Mouse (Mus musculus) c-Kit-positive CD71-positive TER-119-positive erythroid progenitor cells, embryonic 14.5 days (primary cell): ENCODE data around the gene Plekho2.

Experiments
- DNase-seq: peaks from one replicate; pipeline ENCODE4 v3.0.0-alpha.2; 2013; ENCODE audit warnings: low spot score

Gene Plekho2

DNA sequence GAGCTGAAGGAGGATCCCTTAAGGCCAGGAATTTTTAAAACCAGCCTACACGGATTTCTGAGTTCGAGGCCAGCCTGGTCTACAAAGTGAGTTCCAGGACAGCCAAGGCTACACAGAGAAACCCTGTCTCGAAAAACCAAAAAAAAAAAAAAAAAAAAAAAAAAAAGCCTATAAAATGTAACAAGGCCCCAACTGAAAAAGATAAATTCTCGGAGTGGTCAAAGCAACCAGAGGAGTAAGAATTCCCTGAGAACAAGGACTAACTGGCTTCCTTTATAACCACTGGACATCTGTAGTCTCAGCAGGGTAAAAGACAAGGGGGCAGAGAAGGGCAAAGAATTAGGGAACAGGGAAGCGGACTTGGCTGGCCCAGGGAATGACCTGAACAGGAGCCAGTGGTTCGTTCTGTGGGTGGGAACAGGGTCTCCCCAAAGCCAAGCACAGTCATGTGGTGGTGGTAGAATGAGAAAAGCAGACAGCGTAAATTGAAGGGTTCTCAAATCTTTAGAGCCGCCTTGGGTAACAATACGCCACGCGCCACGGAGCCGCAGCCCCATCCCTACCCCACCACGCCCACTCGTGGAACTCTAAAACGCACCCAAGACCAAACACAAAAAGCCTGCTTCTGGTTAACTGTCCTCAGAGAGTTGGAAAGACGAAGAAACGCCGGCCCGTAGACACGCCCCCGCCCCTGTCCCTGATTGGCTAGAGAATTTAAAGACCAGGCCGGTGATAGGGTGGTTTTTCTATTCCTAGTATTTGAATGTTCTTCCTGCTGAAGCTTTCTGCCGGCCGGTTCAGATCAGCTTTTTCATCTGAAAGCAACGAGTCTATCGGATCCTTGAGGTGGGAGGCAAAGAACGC is 6.8 kb upstream of the Plekho2 start, which contains the start of gene Pif1:
Gene Pif1, plus strand, starts transcription at position 755 of the 864 bp plus-strand sequence.
- DNase-seq = peak; percentile 93

DNA sequence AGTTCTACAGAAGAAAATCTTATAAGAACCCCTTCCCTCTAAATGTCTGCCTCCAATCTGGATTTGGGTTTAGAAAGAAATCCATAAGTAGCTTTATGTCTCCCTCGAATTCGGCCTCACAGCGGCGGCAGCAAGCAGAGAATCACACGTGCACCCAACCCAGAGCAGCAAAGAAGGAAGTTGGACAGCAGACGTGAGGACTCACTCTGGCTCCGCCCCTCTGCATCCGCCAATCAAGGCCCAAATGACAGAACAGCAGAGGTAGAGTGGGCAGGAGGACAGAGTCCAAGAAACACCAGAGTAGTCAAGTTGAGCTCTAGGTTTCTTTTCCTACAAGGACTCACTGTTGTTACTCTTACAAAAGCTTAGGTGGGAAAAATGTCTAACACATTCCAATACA is 3.2 kb upstream of the Plekho2 start:
- DNase-seq = peak; percentile 66

DNA sequence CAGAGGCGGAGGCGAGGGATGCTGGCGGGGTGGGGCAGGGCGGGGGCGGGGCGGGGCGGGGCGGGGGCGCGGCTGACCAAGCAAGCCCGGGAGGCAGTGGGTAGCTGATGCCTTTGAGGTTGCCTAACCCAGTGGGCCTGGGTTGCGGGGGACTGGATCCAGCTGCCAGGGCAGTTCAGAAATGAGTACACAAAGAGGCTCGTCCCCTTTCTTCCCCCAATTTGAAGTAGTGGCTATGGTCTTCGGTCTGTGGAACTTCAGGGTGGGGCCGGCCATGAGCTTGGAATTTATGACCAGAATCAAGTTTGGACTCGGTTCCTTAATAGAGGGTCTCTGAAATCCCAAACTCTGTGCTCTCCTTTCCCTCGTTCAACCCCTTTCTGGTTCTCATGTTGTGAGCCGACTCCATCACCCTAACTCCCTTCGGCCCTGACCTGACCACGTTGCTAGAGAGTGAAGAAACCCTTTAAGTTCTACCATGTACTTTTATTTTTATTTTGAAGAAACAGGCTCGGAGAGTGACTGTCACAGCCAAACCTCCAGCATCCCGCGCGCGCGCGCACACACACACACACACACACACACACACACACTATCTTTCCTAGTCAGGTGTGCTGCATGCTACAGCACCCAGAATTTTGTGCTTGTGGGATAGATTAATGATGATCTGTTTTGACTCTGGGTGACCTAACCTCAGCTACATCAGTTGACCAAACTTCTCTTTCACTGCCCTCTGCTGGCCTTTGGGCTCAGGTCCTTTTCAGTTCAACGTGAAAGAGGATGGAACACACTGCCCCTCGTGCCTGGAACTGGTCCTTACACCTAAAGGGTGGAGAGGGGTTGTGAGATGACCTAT is 789 bp upstream of the Plekho2 start:
- peak; percentile 91 for DNase-seq

DNA sequence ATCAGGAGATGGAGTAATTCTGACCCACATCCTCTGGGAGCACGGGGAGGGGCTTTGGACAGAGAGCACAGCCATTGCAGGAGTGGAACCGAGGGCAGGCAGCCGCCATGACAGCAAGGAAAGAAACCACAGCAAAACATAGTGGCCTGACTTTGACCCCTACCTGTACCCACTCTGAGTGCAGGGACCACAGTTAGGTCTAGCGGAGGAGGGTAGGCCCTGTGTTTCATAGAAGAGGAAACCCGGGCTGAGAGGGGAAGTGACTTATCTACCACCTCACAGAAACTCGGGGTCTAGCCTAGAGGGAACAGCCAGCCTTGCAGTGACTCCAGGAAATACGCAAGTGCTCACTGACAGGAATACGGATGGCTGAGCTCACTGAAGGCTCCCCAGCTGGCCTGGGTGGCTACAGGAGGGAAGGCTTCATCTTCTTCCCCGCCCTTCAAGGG is 1.0 kb downstream of the Plekho2 start:
- no peak for DNase-seq

DNA sequence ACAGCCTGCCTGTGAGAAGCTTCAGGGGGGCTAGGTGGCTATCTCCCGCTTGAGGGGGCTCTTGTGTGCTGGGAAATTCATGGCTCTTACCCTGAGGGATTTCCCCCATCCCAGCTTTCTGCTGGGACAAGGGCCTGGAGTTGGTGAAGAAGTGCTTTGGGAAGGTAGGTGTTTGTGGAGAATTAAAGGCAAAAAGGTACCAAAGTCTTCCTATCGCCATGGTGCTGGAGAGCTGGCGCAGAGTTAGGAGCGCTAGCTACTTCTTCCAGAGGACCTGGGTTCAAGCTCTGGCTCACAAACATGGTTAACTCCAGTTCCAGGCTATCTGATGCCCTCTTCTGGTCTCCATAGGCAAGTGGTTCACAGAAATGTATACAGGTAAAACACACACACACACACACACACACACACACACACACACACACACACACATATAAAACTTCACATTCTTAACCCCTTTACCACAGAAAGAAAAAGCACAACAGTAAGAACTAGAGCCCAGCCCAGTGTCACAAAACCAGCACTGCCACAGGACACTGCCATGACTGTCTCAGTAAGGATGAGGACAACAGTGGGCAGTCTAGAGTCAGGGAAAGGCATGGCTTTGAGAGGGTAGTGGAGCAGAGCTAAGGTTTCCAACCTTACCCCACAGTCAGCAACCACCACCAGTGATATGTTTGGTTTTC is 2.2 kb downstream of the Plekho2 start:
- no peak for DNase-seq

DNA sequence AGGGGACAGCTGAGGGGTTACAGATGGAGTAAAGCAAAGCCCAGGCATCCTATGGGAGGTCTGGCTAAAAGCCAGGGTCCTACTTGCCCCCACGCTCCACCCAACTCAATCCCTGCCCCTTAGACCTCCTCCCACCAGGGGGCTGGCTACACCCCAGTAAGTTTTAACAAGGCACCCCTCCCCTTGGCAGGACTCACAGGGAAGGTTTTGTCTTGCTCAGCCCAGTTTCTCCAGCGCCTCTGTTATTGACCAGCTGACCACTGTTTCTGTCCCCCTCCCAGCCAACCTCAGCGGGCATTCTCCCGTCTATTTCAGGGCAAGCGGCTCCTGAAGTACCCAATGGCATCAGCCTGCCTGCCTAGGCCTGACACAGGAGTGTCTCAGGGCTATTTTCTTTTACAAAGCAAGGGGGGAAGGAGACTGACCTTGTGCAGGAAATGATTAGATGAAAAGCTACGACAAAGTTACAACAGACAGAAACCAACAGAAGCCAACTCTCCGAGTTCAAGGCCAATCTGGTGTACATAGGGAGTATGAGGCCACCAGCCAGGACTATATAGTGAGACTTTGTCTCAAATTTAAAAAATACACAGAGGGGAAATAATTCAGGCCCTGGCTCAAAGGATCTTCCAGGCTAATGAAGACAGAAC is 2.9 kb downstream of the Plekho2 start:
- DNase-seq = no peak

DNA sequence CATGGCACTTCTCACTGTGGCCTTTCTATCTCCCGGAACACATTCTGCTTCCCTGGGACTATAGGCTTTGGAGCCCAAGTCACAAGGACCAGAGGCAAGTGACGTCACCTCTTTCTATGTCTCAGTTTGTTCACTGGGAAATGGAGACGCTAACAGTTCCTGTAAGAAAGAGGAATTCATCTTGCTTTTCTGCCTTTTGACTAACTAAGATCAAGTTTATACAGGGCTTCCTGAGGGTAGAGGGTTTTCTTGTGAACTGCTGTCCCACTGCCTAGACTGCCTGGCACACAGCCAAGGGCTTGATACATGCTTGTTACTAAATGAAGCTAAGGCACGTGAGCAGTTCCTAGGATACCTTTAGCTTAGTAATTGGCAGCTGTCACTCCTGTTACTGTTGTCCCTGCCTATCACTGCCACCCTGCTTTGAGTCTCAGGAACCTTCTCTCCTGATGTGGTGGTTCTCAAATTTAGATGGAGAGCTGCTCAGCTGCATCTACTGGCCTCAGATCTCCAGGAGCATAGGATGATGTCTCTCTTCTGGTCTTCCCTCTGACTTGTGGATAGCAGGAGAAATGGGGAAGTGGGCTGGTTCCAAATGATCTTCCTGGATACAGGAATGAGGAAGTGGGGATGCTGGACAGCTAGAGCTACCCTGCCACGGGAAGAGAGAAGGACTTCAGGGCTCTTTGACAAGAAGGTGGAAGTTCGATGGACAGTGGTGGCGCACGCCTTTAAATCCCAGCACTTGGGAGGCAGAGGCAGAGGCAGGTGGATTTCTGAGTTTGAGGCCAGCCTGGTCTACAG is 4.2 kb downstream of the Plekho2 start:
- DNase-seq = no peak

DNA sequence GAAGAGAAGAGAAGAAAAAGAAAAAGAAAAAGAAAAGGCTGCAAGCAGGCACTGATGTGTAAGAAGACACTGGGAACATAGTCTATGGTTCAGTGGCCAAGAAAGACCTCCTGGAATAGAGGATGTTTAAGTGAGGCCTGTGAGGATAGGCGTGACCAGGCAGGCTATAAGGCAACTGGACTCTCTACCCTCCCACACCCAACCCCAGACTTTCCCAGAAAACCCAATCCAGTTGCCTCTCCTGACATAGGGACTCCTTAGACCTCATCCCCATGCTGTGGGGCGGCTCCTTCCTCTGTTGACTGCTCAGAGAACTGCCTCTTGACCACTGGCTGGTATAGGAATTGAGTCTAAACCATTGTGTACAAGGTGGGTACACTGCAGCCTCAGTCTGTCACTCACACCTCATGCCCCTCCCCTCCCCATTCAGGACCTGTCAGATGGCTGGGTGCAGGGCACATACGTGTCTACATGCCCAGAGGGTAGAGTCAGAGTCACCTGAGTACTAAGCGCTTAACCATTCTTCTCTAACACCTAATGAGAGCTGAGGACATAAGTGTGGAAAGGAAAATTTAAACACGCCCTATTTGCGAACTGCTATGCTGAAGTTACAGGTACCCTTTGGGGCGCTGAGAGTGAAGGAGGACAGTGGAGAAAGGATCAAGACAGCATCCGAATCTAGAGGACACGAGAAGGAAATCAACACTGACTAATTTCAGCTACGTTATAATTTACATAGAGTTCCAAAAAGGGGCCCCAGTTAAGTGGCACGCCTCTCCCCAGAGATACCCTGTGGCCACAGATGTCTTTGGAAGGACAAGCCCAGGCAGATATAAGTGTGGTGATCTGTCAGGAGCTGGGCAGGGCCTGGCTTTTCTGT is 5.1 kb downstream of the Plekho2 start:
- peak; percentile 76 for DNase-seq

DNA sequence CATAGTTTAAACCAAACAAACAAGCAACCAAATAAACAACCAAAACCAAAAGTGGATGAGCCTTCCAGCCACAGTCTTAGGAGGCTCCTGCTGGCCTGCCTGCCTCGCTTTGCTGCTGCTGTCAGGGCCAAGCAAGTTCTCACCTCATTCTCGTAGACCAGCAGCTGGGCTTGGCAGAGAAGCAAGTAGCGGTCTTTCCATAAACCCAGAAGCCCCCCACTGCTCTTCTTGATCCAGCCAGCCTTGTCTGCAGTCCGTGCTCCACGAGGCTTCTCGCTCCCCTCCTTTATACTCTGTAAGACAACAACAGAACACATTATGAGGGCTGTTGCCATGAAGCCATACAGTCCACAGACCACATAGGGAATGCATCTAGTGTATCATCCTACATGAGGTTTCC is 7.0 kb downstream of the Plekho2 start:
- no peak for DNase-seq

DNA sequence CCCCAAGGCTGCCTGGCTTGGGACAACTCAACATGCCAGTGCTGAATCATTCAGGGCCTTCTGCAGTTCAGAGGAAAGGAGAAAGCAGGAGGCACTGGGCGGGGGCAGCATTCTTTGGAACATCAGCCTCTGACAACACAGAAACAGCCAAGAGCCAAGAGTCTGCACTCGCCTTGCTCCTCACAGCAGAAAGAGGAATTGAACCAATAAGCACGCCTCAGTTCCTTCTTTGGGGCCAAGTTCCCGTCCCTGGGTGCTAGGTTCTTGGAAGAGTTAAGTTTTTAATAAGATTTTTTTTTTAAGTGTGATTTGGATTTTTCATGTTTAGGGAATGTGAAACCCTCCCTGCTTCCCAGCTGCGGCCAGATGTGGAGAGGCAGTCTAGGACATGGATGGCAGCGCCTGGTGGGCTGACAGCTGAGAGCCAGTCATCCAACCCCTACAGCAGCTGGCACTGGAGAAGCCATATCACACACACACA is 10.3 kb downstream of the Plekho2 start:
- DNase-seq = no peak

DNA sequence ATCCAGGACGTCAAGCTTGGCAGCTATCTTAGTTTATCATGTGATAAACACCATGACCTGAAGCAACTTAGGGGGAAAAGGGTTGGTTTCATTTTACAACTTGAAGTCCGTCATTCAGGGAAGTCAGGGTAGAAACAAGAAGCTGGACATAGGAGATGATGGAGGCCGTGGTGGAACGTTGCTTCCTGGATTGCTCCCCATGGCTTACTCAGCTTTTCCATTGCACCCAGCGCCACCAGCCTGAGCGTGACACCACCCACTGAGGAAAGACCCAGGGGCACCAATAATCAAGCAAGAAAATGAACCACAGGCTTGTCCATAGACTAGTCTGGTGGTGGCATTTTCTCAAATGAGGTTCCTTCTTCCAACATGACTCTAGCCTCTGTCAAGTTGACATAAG is 11.1 kb downstream of the Plekho2 start:
- DNase-seq = no peak

DNA sequence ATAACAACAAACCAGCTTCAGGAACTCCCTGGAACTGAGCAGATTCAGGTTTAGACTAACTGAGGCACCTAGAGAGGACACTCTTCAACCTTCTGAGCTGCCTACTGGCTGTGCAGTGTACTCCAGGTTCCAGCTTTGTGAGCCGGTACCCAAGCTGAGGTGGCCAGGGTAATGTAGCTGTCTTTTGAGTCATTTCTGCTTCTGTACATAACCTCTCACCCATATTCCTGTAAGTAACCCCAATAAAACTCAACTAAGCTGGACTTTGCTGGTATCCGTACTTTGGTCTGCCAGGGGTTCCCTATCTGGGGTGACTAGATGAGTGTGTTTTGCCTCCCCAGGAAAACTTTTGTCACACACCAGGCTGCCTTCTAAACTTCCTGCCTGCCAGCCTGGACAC is 15.1 kb downstream of the Plekho2 start:
- no peak for DNase-seq

DNA sequence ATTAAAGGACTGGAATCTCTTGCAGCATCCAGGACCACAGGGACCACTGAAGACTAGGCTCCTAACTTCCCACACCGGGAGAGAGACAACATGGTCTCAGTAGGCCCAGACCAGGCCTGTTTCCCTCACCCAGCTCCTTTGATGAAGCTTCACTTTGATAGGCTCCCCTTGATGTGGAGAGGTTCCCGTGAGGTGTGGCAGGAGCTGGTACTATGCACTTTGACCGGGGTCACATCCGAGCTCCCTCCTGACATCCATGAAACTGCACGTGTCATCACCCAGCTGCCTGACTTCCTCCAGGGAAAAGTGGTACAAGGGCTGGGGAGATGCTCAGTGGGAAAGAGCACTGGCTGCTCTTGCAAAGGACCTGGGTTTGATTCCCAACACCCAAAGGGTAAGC is 16.8 kb downstream of the Plekho2 start:
- no peak for DNase-seq

DNA sequence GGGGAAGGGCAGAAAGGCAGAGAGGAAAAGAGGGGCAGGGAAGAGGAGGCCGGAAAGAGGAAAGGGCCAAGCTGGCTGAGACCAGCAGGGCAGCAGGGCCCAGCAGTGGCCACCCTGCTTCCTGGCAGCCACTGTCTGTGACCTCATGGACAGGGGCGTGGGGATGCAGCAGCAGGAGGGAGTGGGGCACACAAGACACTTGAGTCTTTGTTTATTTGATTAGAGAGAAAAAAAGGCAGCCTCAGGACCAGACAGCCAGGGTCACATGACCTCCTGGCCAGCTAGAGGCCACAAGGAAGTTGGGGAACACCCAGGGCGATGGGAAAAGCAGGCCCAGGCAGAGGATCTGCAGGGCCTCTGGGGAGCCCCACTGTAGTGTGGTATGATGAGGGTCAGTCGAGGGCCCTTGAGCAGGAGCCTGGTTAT is 17.7 kb downstream of the Plekho2 start:
- no peak for DNase-seq

DNA sequence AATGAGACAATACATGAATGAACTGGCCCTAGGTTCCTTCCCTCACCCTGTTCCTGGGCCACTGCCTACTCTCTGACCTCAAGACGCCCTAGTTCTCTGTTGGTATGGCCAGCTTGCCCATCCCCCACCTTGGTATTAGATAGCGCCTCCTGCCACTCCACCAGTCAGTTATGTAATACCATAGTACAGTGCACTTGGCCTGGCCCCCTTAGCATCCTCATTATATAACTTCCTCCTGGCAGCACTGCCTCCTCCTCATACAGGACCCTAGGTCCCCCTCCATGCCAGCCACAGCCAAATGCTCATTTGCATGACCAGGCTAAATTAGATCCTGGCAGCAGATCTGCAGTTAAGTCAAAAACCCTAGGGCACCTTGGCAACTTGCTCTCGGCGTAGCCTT is 18.8 kb downstream of the Plekho2 start:
- DNase-seq = no peak

DNA sequence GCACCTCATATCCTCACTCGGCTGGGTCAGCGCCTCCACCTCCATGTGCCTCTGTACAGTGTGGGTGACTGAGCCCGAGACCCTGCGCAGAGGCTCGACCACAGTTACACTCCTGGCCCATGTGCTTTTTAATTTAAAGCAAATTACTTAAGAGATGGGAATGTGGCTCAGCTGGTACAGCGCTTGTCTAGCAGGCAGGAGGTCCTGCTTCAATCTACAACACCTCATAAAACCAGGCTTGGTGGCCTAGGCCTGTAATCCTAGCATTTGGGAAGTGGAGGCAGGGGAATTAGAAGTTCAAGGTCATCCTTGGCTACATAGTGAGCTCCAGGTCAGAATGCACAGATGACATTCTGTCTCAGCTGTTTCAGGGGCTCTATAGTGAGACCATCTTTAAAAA is 21.0 kb downstream of the Plekho2 start:
- no peak for DNase-seq

DNA sequence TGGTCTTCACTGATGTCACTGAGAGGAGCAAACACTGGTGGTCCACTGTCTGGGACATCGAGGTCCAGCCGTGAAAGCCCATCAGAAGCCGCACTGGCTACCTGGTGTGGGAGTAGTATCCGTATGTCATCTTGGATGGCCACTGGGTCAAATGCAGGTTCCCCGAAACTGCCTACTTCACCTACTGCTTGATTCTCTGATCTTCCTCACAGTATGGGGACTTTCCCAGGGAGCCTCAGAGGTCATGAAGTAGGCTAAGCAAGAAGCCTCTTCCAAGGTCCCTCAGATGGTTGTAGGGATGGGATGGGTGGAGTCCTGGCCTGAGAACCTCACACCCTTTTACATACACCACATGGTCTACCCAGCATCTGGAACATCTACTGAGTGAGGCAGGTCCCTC is 22.9 kb downstream of the Plekho2 start:
- no peak for DNase-seq

DNA sequence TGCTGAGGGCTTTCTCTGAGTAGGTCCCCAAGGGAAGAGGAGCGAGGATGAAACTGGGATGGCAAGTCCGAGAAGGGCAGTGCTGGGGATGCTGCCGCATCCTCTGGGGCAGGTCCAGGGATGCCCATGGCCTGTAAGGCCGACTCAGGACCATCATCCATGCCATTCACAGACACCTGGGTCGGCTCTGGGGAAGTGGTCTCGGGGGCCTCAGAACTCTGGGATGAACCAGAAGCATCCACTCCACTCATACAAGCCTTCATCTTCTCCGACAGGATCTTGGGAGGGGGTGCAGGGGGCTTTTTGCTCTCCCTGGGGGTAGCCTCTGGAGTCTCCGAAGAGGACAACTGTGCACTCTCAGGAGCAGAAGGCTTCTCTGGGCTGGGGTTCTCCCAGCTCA is 23.5 kb downstream of the Plekho2 start:
- DNase-seq = no peak

DNA sequence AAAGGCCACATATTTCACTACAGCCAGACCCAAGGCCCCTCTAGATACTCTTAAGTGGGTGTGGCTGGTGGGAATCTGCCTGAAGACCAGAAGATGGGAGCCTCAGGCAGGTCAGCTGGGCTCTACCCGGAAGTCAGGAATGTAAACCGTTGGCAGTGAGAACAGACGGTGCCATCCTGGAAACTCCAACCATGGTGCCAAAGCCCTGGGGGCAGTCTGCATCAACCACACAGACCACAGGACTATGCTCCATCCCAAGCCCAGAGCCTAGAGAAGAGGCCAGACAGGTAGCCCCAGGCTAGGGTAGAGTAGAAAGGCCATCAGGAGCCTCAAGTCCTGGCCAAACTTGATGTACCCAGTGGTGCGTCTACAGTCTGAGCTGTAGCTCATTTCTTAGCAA is 24.2 kb downstream of the Plekho2 start:
- DNase-seq = no peak

DNA sequence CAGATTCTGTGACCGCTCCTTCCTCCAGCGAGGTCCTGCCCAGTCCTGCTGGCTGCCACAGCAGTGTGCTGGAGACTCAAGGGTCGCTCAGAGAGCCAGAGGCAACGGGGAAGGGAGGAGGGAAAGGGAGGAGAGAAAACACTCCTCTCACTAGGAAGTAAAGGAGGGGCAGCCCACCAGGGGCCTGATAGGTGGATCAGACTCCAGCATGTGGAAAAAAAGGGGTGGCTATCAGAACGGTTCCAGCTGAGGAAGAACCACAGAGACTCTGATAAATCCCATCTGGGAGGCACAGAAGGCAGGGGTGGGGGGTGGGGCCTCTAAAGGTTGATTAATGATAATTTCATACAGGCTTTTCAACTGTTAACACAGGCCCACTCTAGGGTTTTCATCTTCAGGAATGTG is 24.8 kb downstream of the Plekho2 start:
- DNase-seq = peak; percentile 92
